In the genomic region with DNA sequence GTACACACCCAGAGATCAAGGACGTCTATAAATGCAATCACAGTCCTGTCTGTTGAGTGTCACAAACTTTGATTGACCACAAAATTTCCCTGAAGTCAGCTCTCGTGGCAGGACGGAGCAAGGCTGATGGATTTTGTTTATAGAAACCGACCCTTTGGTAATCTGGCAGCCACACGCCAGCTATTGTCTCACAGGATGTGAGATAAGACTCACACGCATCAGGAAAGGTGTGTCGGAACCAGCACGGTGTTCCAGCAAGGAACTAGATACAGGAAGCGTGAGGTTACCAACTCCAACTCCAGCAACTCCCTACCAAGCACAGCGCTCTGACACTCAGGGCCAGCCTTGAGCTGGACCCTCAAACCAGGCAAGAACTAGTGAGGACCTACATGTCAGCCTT, we compare ENCODE assay signal across 18 mouse cellular contexts.
DNase-seq lines count a peak whose midpoint lies in the region; ATAC-seq and TF ChIP-seq lines count a peak whose summit lies in the region.
"Had no signal": no experiment of that assay in that cellular context is flagged by ENCODE, and none has a peak within 500 bp of the region (broad histone marks: within the 10 kb centered on the region; RNA-seq: fewer than 3 reads in every experiment).

No protein-coding gene starts in this region.

- no peaks in the 10 kb centered on the region for H3K36me3 ChIP-seq in kidney, adult 2 months (ENCODE audit: control insufficient read depth, insufficient read depth, low read length)
- H3K36me3 ChIP-seq in kidney, embryonic 15.5 days = no peaks in the 10 kb centered on the region
- no peaks in the 10 kb centered on the region for H3K36me3 ChIP-seq in heart, embryonic 12.5 days
- H3K36me3 ChIP-seq: embryonic facial prominence, embryonic 13.5 days; hindbrain, embryonic 10.5 days; limb, embryonic 13.5 days; stomach, embryonic 15.5 days had no signal

- no peaks in the 10 kb centered on the region for H3K4me1 ChIP-seq in kidney, adult 2 months (ENCODE audit: control insufficient read depth, insufficient read depth, low read length)
- peaks cover 6% of the 10 kb centered on the region; the same call in 1 of the 2 replicates for H3K4me1 ChIP-seq in kidney, embryonic 15.5 days
- 0 out of 2 replicates have a peak, but pooled peaks cover 2% of the 10 kb centered on the region for H3K4me1 ChIP-seq in heart, embryonic 12.5 days (replicated peaks)
- H3K4me1 ChIP-seq in lung, adult 2 months (ENCODE audit: control insufficient read depth, insufficient read depth, low read length) = no peaks in the 10 kb centered on the region

- no peak for TF ChIP-seq POLR2A in kidney, adult 2 months (IDR thresholded peaks at IDR 0.05; ENCODE audit: low read depth, low read length)
- no peak for TF ChIP-seq POLR2A in lung, adult 2 months (IDR thresholded peaks at IDR 0.05; ENCODE audit: borderline replicate concordance, extremely low read depth, low read depth, low read length)

- ATAC-seq in kidney, embryonic 15.5 days (replicated peaks; ENCODE audit: low FRiP score) = no peak
- peak; percentile 42; the same call in 1 of the 2 replicates for ATAC-seq in heart, embryonic 12.5 days (ENCODE audit: insufficient number of reproducible peaks, low FRiP score)
- ATAC-seq: midbrain, embryonic 16.5 days had no signal

- H3K27ac ChIP-seq in kidney, adult 2 months (ENCODE audit: insufficient read depth, low read depth, low read length) = no peak overlapping the region
- no peak overlapping the region for H3K27ac ChIP-seq in kidney, embryonic 15.5 days
- H3K27ac ChIP-seq in heart, embryonic 12.5 days (ENCODE audit: poor library complexity, severe bottlenecking) = no peak overlapping the region
- H3K27ac ChIP-seq: embryonic facial prominence, embryonic 13.5 days; hindbrain, embryonic 10.5 days; kidney, postnatal 0 days; limb, embryonic 13.5 days; liver, embryonic 14.5 days; stomach, embryonic 15.5 days had no signal

- no peaks in the 10 kb centered on the region for H3K27me3 ChIP-seq in kidney, adult 2 months (replicated peaks; ENCODE audit: control insufficient read depth, insufficient read depth, low read length)
- no peaks in the 10 kb centered on the region for H3K27me3 ChIP-seq in kidney, embryonic 15.5 days
- no peaks in the 10 kb centered on the region for H3K27me3 ChIP-seq in heart, embryonic 12.5 days (replicated peaks)
- H3K27me3 ChIP-seq: embryonic facial prominence, embryonic 13.5 days; limb, embryonic 13.5 days; stomach, embryonic 15.5 days had no signal

- no peak overlapping the region for H3K4me3 ChIP-seq in kidney, adult 2 months (ENCODE audit: insufficient read depth, low read depth, low read length)
- no peak overlapping the region for H3K4me3 ChIP-seq in kidney, embryonic 15.5 days (replicated peaks)
- no peak overlapping the region for H3K4me3 ChIP-seq in heart, embryonic 12.5 days
- no peak overlapping the region for H3K4me3 ChIP-seq in lung, adult 2 months (replicated peaks; ENCODE audit: extremely low read depth, low read depth, low read length)
- H3K4me3 ChIP-seq: embryonic facial prominence, embryonic 13.5 days; hindbrain, embryonic 10.5 days; limb, embryonic 13.5 days; stomach, embryonic 15.5 days had no signal

- whole genome bisulfite sequencing in kidney, adult 2 months = 74% methylated on average over 10 of the region's 10 CpGs
- WGBS in kidney, embryonic 15.5 days = 77% methylated on average over 10 of the region's 10 CpGs
- WGBS in heart, embryonic 12.5 days = 54% methylated on average over 10 of the region's 10 CpGs
- 50% methylated on average over 10 of the region's 10 CpGs for WGBS in lung, adult 2 months

- DNase-seq in kidney, adult 2 months = peak; percentile 39
- DNase-seq in lung, adult 2 months = peak; percentile 25
- peak; percentile 78 for DNase-seq in lung, postnatal 36 days
- DNase-seq in cerebellum, postnatal 36 days = no peak
- DNase-seq in layer of hippocampus, postnatal 36 days = no peak
- DNase-seq: adrenal gland, postnatal 36 days; cerebellum, adult 9-10 months; layer of hippocampus, adult 9-11 months; thymus, adult 2 months had no signal

- H3K9me3 ChIP-seq in kidney, embryonic 15.5 days (replicated peaks) = no peaks in the 10 kb centered on the region
- H3K9me3 ChIP-seq in heart, embryonic 12.5 days (replicated peaks) = 0 out of 2 replicates have a peak, but pooled peaks cover 6% of the 10 kb centered on the region
- H3K9me3 ChIP-seq: embryonic facial prominence, embryonic 13.5 days; hindbrain, embryonic 10.5 days; limb, embryonic 13.5 days; stomach, embryonic 15.5 days had no signal

- TF ChIP-seq CTCF in kidney, adult 2 months (conservative IDR thresholded peaks at IDR 0.05; ENCODE audit: insufficient read depth, insufficient read length, low read depth, low read length) = no peak
- TF ChIP-seq CTCF in lung, adult 2 months (IDR thresholded peaks at IDR 0.05; ENCODE audit: insufficient read depth, low read length) = no peak

- H3K9ac ChIP-seq in kidney, embryonic 15.5 days = no peak overlapping the region
- no peak overlapping the region for H3K9ac ChIP-seq in heart, embryonic 12.5 days
- H3K9ac ChIP-seq: embryonic facial prominence, embryonic 13.5 days; limb, embryonic 13.5 days; liver, embryonic 14.5 days; stomach, embryonic 15.5 days had no signal

- H3K4me2 ChIP-seq in kidney, embryonic 15.5 days = no peak overlapping the region
- no peak overlapping the region for H3K4me2 ChIP-seq in heart, embryonic 12.5 days
- H3K4me2 ChIP-seq: embryonic facial prominence, embryonic 13.5 days; limb, embryonic 13.5 days; stomach, embryonic 15.5 days had no signal

Comparison
In these comparisons a context has a peak if more than half of its experiments do, and no peak if none do; other contexts are left out.
1. DNase-seq: peak in kidney, adult 2 months (single experiment), lung, adult 2 months (single experiment) and lung, postnatal 36 days (single experiment); none in cerebellum, postnatal 36 days (0 of 2) and layer of hippocampus, postnatal 36 days (0 of 2).